Mouse (Mus musculus) left cerebral cortex, postnatal 4 days (tissue): Measurements from ENCODE around the gene Upb1. TPM values are rescaled to one million over a fixed set of nuclear protein-coding genes. Genes with fewer than 3 reads are reported as not detected.
A peak's percentile ranks its signal among the peaks of the same experiment; 100 is the strongest.
"Not testable (repeated sequence)": the region's sequence is repeated elsewhere in the genome, so short reads cannot be mapped to it uniquely, and the experiment has no call there.

Experiments
- DNase-seq: peaks from one replicate; pipeline ENCODE4 v3.0.0-alpha.2; 2022
- intact Hi-C: fragments of 180-260 bp; cut with DNase I; formaldehyde crosslinking; loops from one replicate; pipeline ENCODE4 v1.15.1; 2025
- total RNA-seq, 2 experiments: library from RNA; stranded (reverse); gene quantifications; 2 replicates each; pipeline ENCODE4 v1.2.3; 2021

The Upb1 gene
- total RNA-seq, 2 experiments from 2014 or later = 0.12 to 0.52 TPM

GRCm38 (mm10) chr10:75448806-75449420 lies 48.0 kb downstream of the Upb1 start:
- no peak for DNase-seq
- intact Hi-C loops = no loop called here

- intact Hi-C loops = no loop called here
- no peak for DNase-seq
Observed at GRCm38 (mm10) chr10:75450331-75450730, 49.4 kb downstream of the Upb1 start.

GRCm38 (mm10) chr10:75451036-75451786 lies 50.3 kb downstream of the Upb1 start:
- intact Hi-C loops = no loop called here
- peak; percentile 87 for DNase-seq

- intact Hi-C loops, DNase-seq: not testable (repeated sequence)
Observed at GRCm38 (mm10) chr10:75456061-75456831, 55.3 kb downstream of the Upb1 start.

- intact Hi-C loops = no loop called here
- DNase-seq = no peak
Observed at GRCm38 (mm10) chr10:75457852-75458251, 56.9 kb downstream of the Upb1 start.

- no peak for DNase-seq
- intact Hi-C loops = no loop called here
Observed at GRCm38 (mm10) chr10:75458329-75458728, 57.4 kb downstream of the Upb1 start.

- intact Hi-C loops = no loop called here
Observed at GRCm38 (mm10) chr10:75462728-75463127, 61.8 kb downstream of the Upb1 start.

GRCm38 (mm10) chr10:75465781-75466550 lies 65.1 kb downstream of the Upb1 start:
- DNase-seq = peak; percentile 45
- intact Hi-C loops = no loop called here

More at GRCm38 (mm10) chr10:75462728-75463127, 61.8 kb downstream of the Upb1 start:
- no peak for DNase-seq

GRCm38 (mm10) chr10:75473411-75473810 lies 72.5 kb downstream of the Upb1 start:
- no peak for DNase-seq
- intact Hi-C loops = no loop called here

- intact Hi-C loops = no loop called here
Observed at GRCm38 (mm10) chr10:75474571-75474970, 73.7 kb downstream of the Upb1 start.

GRCm38 (mm10) chr10:75475139-75475850 lies 74.4 kb downstream of the Upb1 start:
- DNase-seq, intact Hi-C loops: not testable (repeated sequence)

More at GRCm38 (mm10) chr10:75474571-75474970, 73.7 kb downstream of the Upb1 start:
- no peak for DNase-seq

- intact Hi-C loops = no loop called here
- DNase-seq = peak; percentile 18
Observed at GRCm38 (mm10) chr10:75477034-75477433, 76.1 kb downstream of the Upb1 start.

- intact Hi-C loops = loop anchor here (10.0 kb wide), 1 partner anchor 295 kb away; no protein-coding TSS in a partner anchor
- no peak for DNase-seq
Observed at GRCm38 (mm10) chr10:75479955-75480354, 79.0 kb downstream of the Upb1 start.

- DNase-seq = no peak
- intact Hi-C loops = loop anchor here (10.0 kb wide), 1 partner anchor 297 kb away; no protein-coding TSS in a partner anchor
Observed at GRCm38 (mm10) chr10:75481703-75482102, 80.8 kb downstream of the Upb1 start.

GRCm38 (mm10) chr10:75482271-75482670 lies 81.4 kb downstream of the Upb1 start:
- intact Hi-C loops = loop anchor here (10.0 kb wide), 1 partner anchor 297 kb away; no protein-coding TSS in a partner anchor
- DNase-seq = no peak

- DNase-seq = no peak
- intact Hi-C loops = loop anchor here (10.0 kb wide), 1 partner anchor 298 kb away; no protein-coding TSS in a partner anchor
Observed at GRCm38 (mm10) chr10:75482919-75483483, 82.1 kb downstream of the Upb1 start.

GRCm38 (mm10) chr10:75484066-75484465 lies 83.2 kb downstream of the Upb1 start:
- no peak for DNase-seq
- intact Hi-C loops = loop anchor here (10.0 kb wide), 1 partner anchor 299 kb away; no protein-coding TSS in a partner anchor

GRCm38 (mm10) chr10:75484767-75485166 lies 83.9 kb downstream of the Upb1 start:
- DNase-seq = no peak
- intact Hi-C loops = loop anchor here (5.0 to 10.0 kb wide), 3 partner anchors 42 to 300 kb away; no protein-coding TSS in a partner anchor
